Mouse (Mus musculus) liver, embryonic 12.5 days (tissue): ENCODE measurements at regions not wholly inside any gene's neighbourhood (a gene's known extent, or its start where the extent isn't known, plus 50 kb on each side); places are given as distances from the start of the nearest gene placed in this dataset.
"Not testable (repeated sequence)": the region's sequence is repeated elsewhere in the genome, so short reads cannot be mapped to it uniquely, and the experiment has no call there.

Experiments
- ATAC-seq: fragments of 200-750 bp; cut with Nextera tagmentation; 2 replicates; pipeline ENCODE4 v1.8.0; 2017; ENCODE audit warnings: moderate number of reproducible peaks, mild to moderate bottlenecking, moderate library complexity
- H3K27ac ChIP-seq: fragments of 300-500 bp; sonication (generic); 2 replicates; pipeline ENCODE4 v1.5.1; 2016; ENCODE audit warnings: mild to moderate bottlenecking
- H3K27me3 ChIP-seq: fragments of 300-500 bp; sonication (generic); replicated peaks from 2 replicates; pipeline ENCODE4 v1.6.1; 2016; ENCODE audit warnings: mild to moderate bottlenecking, moderate library complexity
- H3K36me3 ChIP-seq: fragments of 300-500 bp; sonication (generic); 2 replicates; pipeline ENCODE4 v1.6.1; 2016; ENCODE audit warnings: mild to moderate bottlenecking, moderate library complexity
- H3K4me1 ChIP-seq: fragments of 300-500 bp; sonication (generic); 2 replicates; pipeline ENCODE4 v1.6.1; 2016
- H3K4me2 ChIP-seq: fragments of 300-500 bp; sonication (generic); 2 replicates; pipeline ENCODE4 v1.6.1; 2016; ENCODE audit warnings: mild to moderate bottlenecking, moderate library complexity
- H3K4me3 ChIP-seq: fragments of 300-500 bp; sonication (generic); 2 replicates; pipeline ENCODE4 v1.5.1; 2016; ENCODE audit warnings: mild to moderate bottlenecking, moderate library complexity
- H3K9ac ChIP-seq: fragments of 300-500 bp; sonication (generic); 2 replicates; pipeline ENCODE4 v1.6.1; 2016; ENCODE audit warnings: mild to moderate bottlenecking, moderate library complexity
- H3K9me3 ChIP-seq: fragments of 300-500 bp; sonication (generic); replicated peaks from 2 replicates; pipeline ENCODE4 v1.6.1; 2016; ENCODE audit warnings: mild to moderate bottlenecking, moderate library complexity
- WGBS: fragments of 180-500 bp; shearing (Covaris S2); methylation state at CpG from one replicate; pipeline ENCODE4 v1.1.7; 2016; ENCODE audit not compliant: insufficient replicate concordance; 5-methylcytosine and 5-hydroxymethylcytosine counted together

DNA sequence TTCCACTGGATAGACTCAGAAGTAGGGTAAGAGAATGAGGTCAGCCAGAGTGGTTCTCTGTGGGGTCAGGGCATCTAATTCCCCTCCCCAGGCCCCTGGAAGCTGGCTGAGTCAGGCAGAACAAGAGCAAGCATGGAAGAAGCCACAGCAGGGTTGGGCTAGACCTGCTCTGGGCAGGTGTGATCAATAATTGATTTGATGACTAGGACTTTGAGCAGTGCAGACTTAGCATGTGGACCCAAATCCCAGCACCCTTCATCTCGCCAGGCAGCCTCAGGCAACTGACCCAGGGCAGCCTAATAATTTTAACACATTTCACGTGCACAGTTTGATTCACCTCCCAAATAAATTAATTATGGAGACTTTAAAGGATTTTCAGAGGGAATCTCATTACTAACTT, 67.2 kb downstream of the Qdpr start:
- no peaks in the 10 kb centered on the region for H3K36me3 ChIP-seq
- no peak overlapping the region for H3K4me2 ChIP-seq
- H3K9me3 ChIP-seq, result no peaks in the 10 kb centered on the region
- H3K27me3 ChIP-seq, result no peaks in the 10 kb centered on the region
- 44% methylated on average over 2 of the region's 2 CpGs for WGBS
- no peak overlapping the region for H3K27ac ChIP-seq
- no peaks in the 10 kb centered on the region for H3K4me1 ChIP-seq
- ATAC-seq, result no peak
- no peak overlapping the region for H3K9ac ChIP-seq
- H3K4me3 ChIP-seq, result no peak overlapping the region

DNA sequence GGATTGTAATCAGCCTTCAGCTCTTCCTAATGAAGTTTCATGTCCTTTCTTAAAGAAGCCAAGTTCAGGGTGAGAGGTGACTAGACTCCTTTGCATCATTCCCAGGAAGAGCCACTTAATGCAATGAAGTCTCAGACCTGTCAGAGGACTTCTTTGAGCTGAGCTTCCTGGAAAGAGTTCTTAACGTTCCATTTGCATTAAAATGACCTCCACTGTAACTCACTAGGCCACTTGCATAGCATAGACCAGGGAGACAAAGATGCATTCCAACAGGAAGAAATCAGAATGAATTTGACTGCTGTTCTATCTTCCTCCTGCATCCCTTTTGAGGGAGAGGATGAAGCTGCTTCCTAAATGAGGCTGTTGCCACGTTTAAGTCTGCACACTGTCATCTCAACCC, 71.5 kb downstream of the Qdpr start:
- Histone ChIP-seq H3K4me2 (no peak overlapping the region), H3K27ac (no peak overlapping the region), H3K9ac (no peak overlapping the region), H3K4me1 (no peaks in the 10 kb centered on the region), H3K4me3 (no peak overlapping the region), H3K9me3 (no peaks in the 10 kb centered on the region), H3K36me3 (no peaks in the 10 kb centered on the region), H3K27me3 (no peaks in the 10 kb centered on the region)
- ATAC-seq, result no peak
- WGBS, result 8% methylated on average over 2 of the region's 2 CpGs

DNA sequence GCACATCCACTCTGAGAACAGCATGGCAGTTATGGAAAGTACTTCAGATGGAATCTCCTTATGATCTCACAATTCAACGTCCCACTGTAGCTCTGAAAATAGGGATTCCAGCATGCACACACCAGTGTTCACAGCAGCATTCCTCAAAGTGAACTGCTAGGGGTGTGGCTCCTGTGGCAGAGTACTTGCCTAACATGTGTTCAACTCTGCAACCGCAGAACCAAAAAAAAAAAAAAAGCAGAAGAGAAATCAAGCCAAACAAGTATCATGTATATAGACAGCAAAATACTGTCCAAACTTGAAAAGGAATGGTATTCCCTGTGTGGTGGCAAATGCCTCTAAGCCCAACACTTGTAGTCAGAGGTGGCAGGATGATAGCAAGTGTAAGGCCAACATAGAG, 77.0 kb downstream of the Qdpr start:
- no peaks in the 10 kb centered on the region for H3K4me1 ChIP-seq
- no peak overlapping the region for H3K27ac ChIP-seq
- H3K36me3 ChIP-seq, result no peaks in the 10 kb centered on the region
- ATAC-seq, result no peak
- H3K4me3 ChIP-seq, result no peak overlapping the region
- H3K4me2 ChIP-seq, result no peak overlapping the region
- H3K9ac ChIP-seq, result no peak overlapping the region
- no peaks in the 10 kb centered on the region for H3K9me3 ChIP-seq
- no peaks in the 10 kb centered on the region for H3K27me3 ChIP-seq
- WGBS, result 65% methylated on average over 2 of the region's 2 CpGs

DNA sequence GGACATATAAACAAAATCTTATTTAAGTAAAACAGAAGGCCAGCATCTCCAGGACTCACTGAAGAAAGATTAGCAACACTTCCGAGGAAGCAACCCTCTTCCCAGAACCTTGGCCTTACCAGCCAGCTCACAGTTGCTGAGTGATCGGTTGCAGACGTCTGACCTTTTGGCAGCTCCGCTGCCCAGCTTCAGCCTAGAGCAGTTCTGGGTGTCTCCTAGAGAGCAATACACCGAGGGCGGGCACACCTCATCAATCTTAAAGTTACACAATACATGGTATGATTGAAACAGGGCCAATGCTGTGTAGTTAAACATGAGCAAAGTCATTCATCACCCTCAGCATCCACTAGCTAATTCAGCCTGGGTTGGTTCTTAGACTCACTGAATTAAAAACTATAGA, 81.6 kb downstream of the Qdpr start:
- Histone ChIP-seq H3K4me3 (no peak overlapping the region), H3K27me3 (no peaks in the 10 kb centered on the region), H3K9ac (no peak overlapping the region), H3K4me1 (no peaks in the 10 kb centered on the region), H3K36me3 (no peaks in the 10 kb centered on the region), H3K9me3 (no peaks in the 10 kb centered on the region), H3K4me2 (no peak overlapping the region), H3K27ac (no peak overlapping the region)
- no peak for ATAC-seq
- 64% methylated on average over 6 of the region's 6 CpGs for WGBS

DNA sequence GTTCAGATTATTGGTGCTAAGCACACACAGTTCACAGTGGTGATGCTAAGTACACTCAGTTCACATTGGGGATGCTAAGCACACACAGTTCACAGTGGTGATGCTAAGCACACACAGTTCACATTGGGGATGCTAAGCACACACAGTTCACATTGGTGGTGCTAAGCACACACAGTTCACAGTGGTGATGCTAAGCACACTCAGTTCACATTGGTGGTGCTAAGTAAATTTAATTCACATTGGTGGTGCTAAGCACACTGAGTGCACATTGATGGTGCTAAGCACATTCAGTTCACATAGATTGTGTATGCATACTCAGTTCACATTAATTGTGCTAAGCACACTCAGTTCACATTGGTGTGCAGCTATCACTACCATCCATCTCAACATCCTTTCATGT, 89.8 kb downstream of the Qdpr start:
- Histone ChIP-seq H3K27me3 (no peaks in the 10 kb centered on the region), H3K36me3 (no peaks in the 10 kb centered on the region), H3K4me2 (no peak overlapping the region), H3K9ac (no peak overlapping the region), H3K4me3 (no peak overlapping the region), H3K9me3 (no peaks in the 10 kb centered on the region), H3K27ac (no peak overlapping the region), H3K4me1 (no peaks in the 10 kb centered on the region)
- ATAC-seq, result no peak

DNA sequence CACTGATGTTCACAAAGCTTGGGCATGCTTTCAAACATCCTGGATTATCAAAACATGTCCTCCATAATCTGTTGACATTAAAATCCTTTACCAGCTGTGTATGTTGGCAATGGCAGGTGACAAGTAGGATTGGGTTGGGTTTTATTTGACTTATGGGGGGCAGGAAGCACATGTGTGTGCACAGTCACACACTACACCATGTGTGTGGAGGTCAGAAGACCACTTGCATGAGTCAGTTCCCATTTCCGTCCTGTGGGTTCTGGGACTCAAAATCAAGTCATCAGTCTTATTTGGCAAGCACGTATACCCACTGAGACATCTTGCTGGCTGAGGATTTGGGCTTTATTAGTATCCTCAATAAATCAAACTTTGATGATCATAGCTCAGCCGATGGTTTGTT, 109.6 kb downstream of the Qdpr start:
- H3K9me3 ChIP-seq, result no peaks in the 10 kb centered on the region
- H3K4me1 ChIP-seq, result no peaks in the 10 kb centered on the region
- H3K27me3 ChIP-seq, result no peaks in the 10 kb centered on the region
- WGBS, result 52% methylated on average over 3 of the region's 3 CpGs
- no peak overlapping the region for H3K27ac ChIP-seq
- H3K36me3 ChIP-seq, result no peaks in the 10 kb centered on the region
- ATAC-seq, result no peak
- no peak overlapping the region for H3K4me3 ChIP-seq
- no peak overlapping the region for H3K9ac ChIP-seq
- H3K4me2 ChIP-seq, result no peak overlapping the region

DNA sequence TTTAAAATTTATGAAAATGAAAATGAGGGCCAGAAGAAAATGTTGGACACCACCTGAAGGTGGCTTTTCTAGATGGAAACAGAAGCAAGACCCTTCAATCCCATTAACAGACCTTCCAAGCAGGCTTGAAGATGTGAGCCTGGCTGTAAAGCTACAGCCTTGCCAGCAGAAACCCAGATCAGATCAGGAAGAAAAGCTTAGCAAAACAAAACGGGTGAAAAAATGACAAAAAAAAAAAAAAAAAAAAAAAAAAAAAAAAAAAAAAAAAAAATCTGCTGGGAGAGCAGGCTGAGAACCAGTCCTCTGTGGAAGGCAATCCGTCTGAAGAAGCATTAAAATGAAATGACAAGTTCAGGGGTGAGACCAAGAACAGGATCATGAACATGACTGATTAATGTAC, 113.2 kb downstream of the Qdpr start:
- no peak overlapping the region for H3K9ac ChIP-seq
- H3K9me3 ChIP-seq, result no peaks in the 10 kb centered on the region
- H3K27ac ChIP-seq, result no peak overlapping the region
- ATAC-seq, result no peak
- no peaks in the 10 kb centered on the region for H3K27me3 ChIP-seq
- H3K36me3 ChIP-seq, result no peaks in the 10 kb centered on the region
- H3K4me2 ChIP-seq, result no peak overlapping the region
- no peak overlapping the region for H3K4me3 ChIP-seq
- WGBS, result 46% methylated on average over 2 of the region's 2 CpGs
- no peaks in the 10 kb centered on the region for H3K4me1 ChIP-seq

DNA sequence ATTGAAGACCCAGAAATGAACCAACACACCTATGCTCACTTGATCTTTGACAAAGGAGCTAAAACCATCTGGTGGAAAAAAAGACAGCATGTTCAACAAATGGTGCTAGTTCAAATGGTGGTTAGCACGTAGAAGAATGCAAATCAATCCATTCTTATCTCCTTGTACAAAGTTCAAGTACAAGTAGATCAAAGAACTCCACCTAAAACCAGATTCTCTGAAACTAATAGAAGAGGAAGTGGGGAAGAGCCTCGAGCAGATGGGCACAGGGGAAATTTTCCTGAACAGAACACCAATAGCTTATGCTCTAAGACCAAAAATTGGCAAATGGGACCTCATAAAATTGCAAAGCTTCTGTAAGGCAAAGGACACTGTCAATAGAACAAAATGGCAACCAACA, 125.6 kb downstream of the Qdpr start:
- H3K4me2 ChIP-seq, H3K27me3 ChIP-seq, H3K9me3 ChIP-seq, H3K36me3 ChIP-seq, H3K4me3 ChIP-seq, ATAC-seq, H3K4me1 ChIP-seq, H3K9ac ChIP-seq, H3K27ac ChIP-seq: not testable (repeated sequence)
- WGBS, result 15% methylated on average over 2 of the region's 2 CpGs

DNA sequence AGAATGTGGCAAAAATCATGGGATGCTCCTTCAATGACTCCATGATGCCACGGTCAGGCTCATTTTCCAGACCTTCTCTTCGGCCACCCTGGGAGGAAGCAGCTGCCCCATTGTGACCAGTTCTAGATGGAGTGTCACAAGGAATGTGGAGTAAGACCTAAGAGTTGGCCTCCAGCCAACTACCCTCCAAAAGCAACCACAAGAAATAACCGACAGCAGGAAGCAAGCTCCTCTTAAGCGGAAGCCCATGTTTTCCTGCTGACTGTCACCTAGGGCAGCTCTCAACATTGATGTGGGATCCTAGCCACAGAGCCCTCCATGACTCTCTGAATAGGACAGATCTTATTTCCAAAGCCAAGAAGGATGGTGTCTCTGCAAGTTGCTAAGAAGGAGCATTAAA, 126.5 kb downstream of the Qdpr start:
- H3K9me3 ChIP-seq, result no peaks in the 10 kb centered on the region
- H3K9ac ChIP-seq, result no peak overlapping the region
- H3K27me3 ChIP-seq, result no peaks in the 10 kb centered on the region
- 44% methylated on average over 4 of the region's 4 CpGs for WGBS
- no peak overlapping the region for H3K4me2 ChIP-seq
- H3K27ac ChIP-seq, result no peak overlapping the region
- no peak for ATAC-seq
- H3K4me1 ChIP-seq, result no peaks in the 10 kb centered on the region
- H3K4me3 ChIP-seq, result no peak overlapping the region
- H3K36me3 ChIP-seq, result no peaks in the 10 kb centered on the region

DNA sequence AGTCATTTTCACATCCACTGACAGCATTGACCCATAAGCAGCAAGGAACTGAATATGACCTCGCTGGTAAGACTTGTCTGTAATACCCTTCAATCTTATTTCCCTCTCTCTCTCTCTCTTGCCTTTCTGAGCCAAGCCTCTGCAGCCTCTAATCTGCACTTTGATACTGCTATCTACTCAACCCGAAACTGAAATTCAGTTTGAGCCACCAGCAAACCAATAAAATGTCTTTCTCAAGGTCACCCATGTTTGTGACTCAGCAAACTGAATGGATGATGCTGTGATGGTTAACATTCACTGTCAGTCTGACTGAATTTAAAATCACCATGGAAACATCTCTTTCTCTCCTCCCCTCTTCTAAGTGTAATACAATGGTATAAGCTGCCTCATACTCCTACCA, 132.0 kb downstream of the Qdpr start:
- WGBS, result 40% methylated on average over 2 of the region's 2 CpGs
- no peak overlapping the region for H3K4me3 ChIP-seq

DNA sequence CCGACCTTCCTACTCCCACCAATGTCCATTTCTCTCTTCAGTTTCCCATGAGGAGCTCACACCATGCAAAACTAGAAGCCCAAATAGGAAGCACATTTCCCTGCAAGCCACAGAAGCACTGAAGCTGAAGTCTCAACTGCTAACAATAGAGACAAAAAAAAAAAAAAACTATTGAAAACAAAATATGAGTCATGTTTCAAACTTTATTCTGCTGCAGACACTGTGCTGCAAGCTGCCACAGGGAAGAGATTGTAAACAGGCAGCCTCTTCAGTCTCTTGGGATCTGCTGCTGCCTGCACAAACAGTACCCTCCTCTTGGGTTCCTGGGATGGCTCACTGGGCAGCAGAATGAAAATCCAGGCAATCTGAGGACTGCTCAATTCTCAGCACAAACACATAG, 148.9 kb downstream of the Qdpr start:
- H3K4me2 ChIP-seq, result no peak overlapping the region
- H3K9me3 ChIP-seq, result no peaks in the 10 kb centered on the region
- no peaks in the 10 kb centered on the region for H3K4me1 ChIP-seq
- no peaks in the 10 kb centered on the region for H3K27me3 ChIP-seq
- no peaks in the 10 kb centered on the region for H3K36me3 ChIP-seq
- no peak overlapping the region for H3K27ac ChIP-seq
- no peak overlapping the region for H3K9ac ChIP-seq
- ATAC-seq, result no peak
- 36% methylated on average over 1 of the region's 1 CpGs for whole genome bisulfite sequencing
- H3K4me3 ChIP-seq, result no peak overlapping the region

More for the DNA sequence above, 132.0 kb downstream of the Qdpr start:
- Histone ChIP-seq H3K36me3 (no peaks in the 10 kb centered on the region), H3K9me3 (no peaks in the 10 kb centered on the region), H3K4me1 (no peaks in the 10 kb centered on the region), H3K27me3 (no peaks in the 10 kb centered on the region), H3K4me2 (no peak overlapping the region), H3K27ac (no peak overlapping the region), H3K9ac (no peak overlapping the region)
- no peak for ATAC-seq

DNA sequence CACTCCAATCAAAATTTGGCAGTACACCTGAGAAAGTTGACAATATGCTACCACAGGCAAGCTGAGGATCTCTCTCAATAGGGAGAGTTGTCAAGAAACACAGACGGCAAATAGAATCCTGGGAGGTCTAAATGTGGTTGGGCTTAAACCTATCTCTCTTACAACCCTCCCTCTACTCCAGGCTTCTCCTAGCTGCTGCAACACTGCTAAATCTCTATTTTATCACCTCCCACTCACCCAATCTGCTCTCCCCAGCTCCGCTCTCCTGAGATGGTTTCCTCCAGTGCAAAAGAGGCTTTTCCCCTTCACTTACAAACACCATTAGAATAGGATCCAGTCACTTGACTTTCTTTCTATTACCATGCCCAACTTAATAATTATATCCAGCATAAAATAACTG, 151.2 kb downstream of the Qdpr start:
- Histone ChIP-seq H3K4me1 (no peaks in the 10 kb centered on the region), H3K27ac (no peak overlapping the region), H3K36me3 (no peaks in the 10 kb centered on the region), H3K4me3 (no peak overlapping the region), H3K9ac (no peak overlapping the region), H3K27me3 (no peaks in the 10 kb centered on the region), H3K9me3 (no peaks in the 10 kb centered on the region), H3K4me2 (no peak overlapping the region)
- ATAC-seq, result no peak
- WGBS, result 50% methylated on average over 2 of the region's 2 CpGs

DNA sequence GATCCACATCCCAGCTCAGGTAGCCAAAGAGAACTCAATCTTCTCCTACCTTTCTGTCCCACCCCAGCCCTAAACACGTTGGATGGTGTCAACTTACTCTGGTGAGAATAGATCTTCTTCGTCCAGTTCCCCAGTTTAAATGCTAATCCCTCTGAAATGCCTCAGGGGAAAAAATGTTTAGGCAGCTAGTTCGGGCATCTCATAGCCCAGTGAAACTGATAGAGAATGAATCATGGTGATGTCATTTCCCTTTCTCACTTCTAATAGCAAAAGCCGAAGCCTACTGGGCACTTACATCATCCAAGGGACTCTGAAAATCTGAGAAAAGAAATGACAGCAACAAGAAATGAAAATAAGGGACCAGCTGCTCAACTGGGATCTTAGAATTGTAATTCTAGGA, 154.9 kb downstream of the Qdpr start:
- Histone ChIP-seq H3K4me3 (no peak overlapping the region), H3K9ac (no peak overlapping the region), H3K9me3 (no peaks in the 10 kb centered on the region), H3K4me2 (no peak overlapping the region), H3K27me3 (no peaks in the 10 kb centered on the region), H3K36me3 (no peaks in the 10 kb centered on the region), H3K4me1 (0 out of 2 replicates have a peak, but pooled peaks cover 10% of the 10 kb centered on the region), H3K27ac (no peak overlapping the region)
- WGBS, result 39% methylated on average over 4 of the region's 4 CpGs
- no peak for ATAC-seq
